Mouse (Mus musculus) B cell, adult 2 months (primary cell): Measurements from ENCODE around the gene Sema3f.
A peak's percentile ranks its signal among the peaks of the same experiment; 100 is the strongest.

ENCODE experiments used
- DNase-seq, 2 experiments: peaks; one replicate each; pipeline ENCODE4 v3.0.0; 2022

Sema3f gene

GRCm38 (mm10) chr9:107659551-107659950 is 50.7 kb downstream of the Sema3f start:
- DNase-seq = no peak

GRCm38 (mm10) chr9:107658096-107658495 is 52.2 kb downstream of the Sema3f start:
- DNase-seq = no peak

- no peak for DNase-seq
Observed at GRCm38 (mm10) chr9:107657144-107657543, 53.1 kb downstream of the Sema3f start.

GRCm38 (mm10) chr9:107654585-107654984 is 55.7 kb downstream of the Sema3f start:
- DNase-seq = no peak

- no peak for DNase-seq
Observed at GRCm38 (mm10) chr9:107653474-107653873, 56.8 kb downstream of the Sema3f start.

- no peak for DNase-seq
Observed at GRCm38 (mm10) chr9:107650708-107651481, 59.4 kb downstream of the Sema3f start.

GRCm38 (mm10) chr9:107650225-107650624 is 60.0 kb downstream of the Sema3f start:
- no peak for DNase-seq

GRCm38 (mm10) chr9:107648767-107649166 is 61.5 kb downstream of the Sema3f start:
- no peak for DNase-seq

GRCm38 (mm10) chr9:107646975-107647374 is 63.3 kb downstream of the Sema3f start:
- no peak for DNase-seq

- peak; percentile 88 for DNase-seq
Observed at GRCm38 (mm10) chr9:107645577-107645976, 64.7 kb downstream of the Sema3f start.

GRCm38 (mm10) chr9:107645153-107645510 is 65.1 kb downstream of the Sema3f start:
- DNase-seq = no peak

- DNase-seq = peak; percentile 95 to 96
Observed at GRCm38 (mm10) chr9:107644495-107645152, 65.7 kb downstream of the Sema3f start.

- no peak for DNase-seq
Observed at GRCm38 (mm10) chr9:107643544-107644214, 66.6 kb downstream of the Sema3f start.

GRCm38 (mm10) chr9:107641666-107642065 is 68.6 kb downstream of the Sema3f start:
- DNase-seq = no peak

- peak; percentile 79 to 82 for DNase-seq
Observed at GRCm38 (mm10) chr9:107640257-107640772, 70.0 kb downstream of the Sema3f start.

GRCm38 (mm10) chr9:107637070-107637469 is 73.2 kb downstream of the Sema3f start:
- no peak for DNase-seq

- DNase-seq = peak; percentile 96 to 97
Observed at GRCm38 (mm10) chr9:107635279-107636028, 74.8 kb downstream of the Sema3f start, which contains the start of gene Gnai2. Gene Gnai2 (minus strand): TSS chr9:107635367.

- DNase-seq = peak; percentile 22 to 23
Observed at GRCm38 (mm10) chr9:107634406-107635278, 75.6 kb downstream of the Sema3f start.

GRCm38 (mm10) chr9:107633661-107634405 is 76.4 kb downstream of the Sema3f start:
- DNase-seq = peak in 1 of 2 experiments; percentile 44

- DNase-seq = peak; percentile 87 to 88
Observed at GRCm38 (mm10) chr9:107633091-107633660, 77.1 kb downstream of the Sema3f start.
